Mouse (Mus musculus): ENCODE results near the gene Snx29.
"Not testable (repeated sequence)": the region's sequence is repeated elsewhere in the genome, so short reads cannot be mapped to it uniquely, and the experiment has no call there.

The Snx29 gene

GRCm38 (mm10) chr16:11495923-11496616 lies 173.4 kb downstream of the Snx29 start:
- DNase-seq (ENCODE audit: low spot score) = no peak

GRCm38 (mm10) chr16:11496721-11497120 lies 174.0 kb downstream of the Snx29 start:
- DNase-seq (ENCODE audit: low spot score) = no peak

DNA sequence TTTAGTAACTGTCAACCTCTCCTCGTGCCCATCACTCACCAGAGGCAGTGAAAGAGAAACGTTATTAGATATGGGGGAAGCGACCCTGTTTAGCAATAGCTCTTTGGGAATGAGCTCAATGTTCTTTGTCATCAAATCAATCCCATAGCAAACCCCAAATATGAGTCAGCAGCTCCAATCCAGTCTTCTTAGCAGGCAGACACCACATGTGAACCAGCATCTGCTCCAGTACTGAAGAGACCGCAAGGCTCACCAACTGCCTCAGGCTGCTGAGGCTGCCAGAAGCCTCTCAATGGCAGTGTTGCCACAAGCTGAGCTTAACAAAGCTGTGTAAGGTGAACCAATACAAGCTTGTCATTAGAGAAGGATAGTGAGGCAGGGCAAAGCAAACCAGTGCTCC lies 177.4 kb downstream of the Snx29 start:
- DNase-seq (ENCODE audit: low spot score) = no peak

- no peak for DNase-seq (ENCODE audit: low spot score)
Observed at GRCm38 (mm10) chr16:11501138-11501537, 178.4 kb downstream of the Snx29 start.

DNA sequence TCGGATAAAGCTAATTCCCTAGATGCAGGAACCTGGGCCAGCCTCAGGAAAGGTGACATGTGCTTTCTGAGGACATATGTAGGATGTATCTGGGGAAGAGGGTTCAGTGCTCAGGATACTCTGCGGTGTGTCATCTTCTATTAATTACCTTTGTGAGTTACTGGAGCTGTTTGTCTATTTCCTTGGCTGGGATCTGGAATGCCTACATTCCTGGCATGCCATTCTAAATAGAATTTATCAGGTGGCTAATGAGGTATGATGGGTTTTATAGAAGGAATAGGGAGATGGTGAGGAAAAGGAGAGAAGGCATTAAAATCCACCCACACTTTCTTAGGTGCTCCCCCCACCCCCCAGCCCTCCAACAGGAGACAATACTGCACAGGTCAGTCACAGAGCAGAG lies 178.9 kb downstream of the Snx29 start:
- DNase-seq (ENCODE audit: low spot score) = no peak

DNA sequence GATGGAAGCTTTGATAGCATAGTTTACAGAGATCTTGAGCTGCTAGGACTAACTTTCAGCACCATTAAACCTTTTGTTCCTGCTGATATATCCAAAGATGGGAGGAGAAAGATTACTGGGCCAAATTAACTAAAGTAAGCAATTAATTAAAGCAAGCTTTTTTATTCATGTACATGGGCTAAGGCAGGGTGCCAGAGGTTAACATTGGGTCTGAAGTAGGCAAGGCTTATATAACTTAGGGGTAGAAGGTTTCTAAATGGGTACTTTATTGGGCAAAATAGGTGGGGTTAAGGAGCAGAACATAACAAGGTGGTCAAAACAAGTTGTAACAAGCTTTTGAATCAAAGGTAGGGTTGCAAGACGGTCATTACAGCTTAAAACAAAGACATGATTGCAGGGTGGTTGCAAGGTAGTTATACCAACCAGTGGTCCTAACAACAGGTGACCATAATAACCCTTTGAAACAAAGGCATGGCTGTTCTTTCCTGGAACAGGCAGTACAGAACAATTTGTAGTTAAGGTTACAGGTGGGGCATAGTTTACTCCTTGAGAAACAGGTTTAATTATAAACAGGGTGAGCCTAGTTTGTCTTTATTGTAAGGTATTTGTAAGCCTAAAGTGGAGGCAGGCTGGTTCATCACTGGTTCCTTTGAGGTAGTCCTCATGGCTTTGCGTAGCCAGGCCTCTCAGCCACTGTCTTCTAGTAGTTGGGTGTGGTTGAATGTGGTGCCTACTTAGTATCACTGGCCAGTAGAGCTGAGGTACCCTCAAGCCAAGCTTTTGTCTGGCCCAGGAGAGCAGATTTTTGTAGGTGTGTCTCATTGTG lies 182.2 kb downstream of the Snx29 start:
- DNase-seq (ENCODE audit: low spot score) = no peak

DNA sequence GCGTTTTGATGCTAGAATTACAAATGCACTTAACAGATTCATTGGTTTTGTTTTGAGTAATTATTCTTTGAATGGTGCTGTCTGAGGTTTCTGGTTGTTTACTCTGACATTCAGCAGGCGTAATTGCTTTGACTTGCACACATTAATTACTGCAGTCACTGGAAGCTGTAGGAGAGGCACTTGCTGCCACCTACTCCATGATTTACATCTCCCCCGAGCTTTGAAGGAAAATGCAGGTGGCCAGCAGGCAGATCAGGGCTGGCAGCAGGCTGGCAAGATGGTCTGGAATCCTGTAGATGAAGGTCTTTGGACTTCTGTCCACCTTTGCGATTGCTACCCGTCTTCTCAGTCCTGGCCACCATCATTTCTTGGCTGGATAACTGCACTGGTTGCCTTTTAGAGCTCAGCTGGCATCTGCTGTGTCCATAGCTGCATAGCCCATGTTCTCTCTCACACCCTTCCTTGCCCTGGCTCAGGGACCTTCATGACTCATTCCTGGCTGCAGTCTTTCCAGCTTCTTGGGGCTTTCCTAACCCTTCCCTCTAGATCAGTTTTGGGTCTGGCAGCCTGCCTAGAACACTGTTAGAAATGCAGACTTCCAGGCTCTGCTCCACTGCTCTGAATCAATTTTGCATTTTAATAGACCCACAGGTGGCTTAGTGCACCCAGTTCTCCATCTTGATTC lies 182.9 kb downstream of the Snx29 start:
- no peak for DNase-seq (ENCODE audit: low spot score)

DNA sequence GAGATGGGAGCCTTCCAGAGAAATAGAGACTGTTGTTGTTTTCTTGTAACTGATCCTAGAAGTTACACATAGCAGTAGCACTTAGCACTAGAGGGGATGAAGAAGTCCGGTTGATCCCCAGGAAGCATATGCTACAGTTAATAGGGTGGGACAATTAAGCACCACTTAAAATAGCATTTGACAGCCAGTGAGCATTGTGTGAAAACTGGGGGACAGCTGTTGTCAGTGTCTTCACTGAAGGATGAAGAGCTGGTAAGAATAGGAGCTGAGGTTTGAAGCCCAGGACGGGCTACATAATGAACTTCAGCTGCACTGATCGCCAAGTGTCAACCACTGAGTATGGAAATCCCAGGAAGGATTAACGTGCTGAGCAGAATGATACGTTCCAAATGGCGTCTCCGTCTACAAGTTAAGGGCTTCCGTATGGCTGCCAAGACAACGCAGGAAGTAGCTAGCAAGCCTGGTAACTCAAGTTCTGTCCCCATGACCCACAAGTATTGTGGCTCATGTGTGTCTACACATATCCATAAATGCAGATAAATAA lies 184.6 kb downstream of the Snx29 start:
- no peak for DNase-seq (ENCODE audit: low spot score)

- no peak for DNase-seq (ENCODE audit: low spot score)
Observed at GRCm38 (mm10) chr16:11508341-11508740, 185.6 kb downstream of the Snx29 start.

DNA sequence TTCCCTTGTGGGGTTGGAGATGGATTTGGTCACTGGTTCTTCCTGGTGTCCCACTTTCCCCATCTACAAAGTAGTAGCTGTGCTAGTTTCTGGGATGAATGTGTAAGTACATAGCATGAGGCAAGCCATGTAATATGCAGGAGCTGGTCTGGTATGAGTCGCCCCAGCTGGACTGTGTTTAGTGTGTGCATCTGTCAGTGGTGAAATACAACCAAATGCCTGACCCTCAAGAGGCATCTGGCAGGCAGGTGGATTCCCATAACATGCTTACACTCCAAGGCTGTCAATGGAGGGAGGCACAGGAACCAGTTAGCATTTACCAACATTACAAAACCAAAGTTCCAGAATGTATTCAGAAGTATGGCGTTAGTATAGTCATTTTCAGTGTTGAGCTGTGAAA lies 187.7 kb downstream of the Snx29 start:
- no peak for DNase-seq (ENCODE audit: low spot score)

DNA sequence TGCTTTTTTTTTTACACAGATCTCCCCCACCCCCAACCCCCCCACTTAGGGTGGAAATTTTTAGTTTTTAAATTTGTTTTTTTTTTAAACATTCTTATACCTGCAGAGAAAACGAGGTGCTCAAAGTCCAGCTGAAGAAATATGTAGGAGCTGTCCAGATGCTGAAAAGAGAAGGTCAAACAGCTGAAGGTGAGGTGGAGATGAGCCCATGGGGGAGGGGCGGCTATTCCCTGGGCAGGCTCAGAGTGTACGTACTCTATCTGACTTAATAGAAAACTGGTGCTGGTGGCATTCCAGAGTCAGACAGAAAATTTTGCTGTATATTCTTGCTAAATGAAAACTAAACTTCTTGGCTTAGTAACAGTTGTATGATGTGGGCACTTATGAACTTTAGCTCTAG lies 188.1 kb downstream of the Snx29 start:
- no peak for DNase-seq (ENCODE audit: low spot score)

DNA sequence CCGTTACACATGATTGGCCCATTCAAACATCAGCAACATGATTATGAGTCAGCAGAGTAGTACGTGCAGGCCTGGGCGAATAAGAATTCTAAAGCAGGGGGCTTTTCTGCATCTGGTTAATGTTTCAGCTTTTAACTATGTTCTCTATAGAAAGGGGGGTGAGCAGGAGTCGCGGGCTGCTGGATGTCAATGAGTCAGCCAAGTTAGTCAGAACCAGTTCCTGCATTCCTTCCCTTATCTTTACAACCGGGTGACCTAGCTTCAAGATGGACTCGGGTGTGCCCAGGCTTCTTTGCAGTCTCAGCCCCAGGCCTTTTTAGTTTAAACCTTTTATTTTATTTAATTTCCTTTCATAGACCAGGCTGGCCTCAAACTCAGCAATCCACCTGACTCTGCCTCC lies 189.0 kb downstream of the Snx29 start:
- not testable (repeated sequence) for DNase-seq (ENCODE audit: low spot score)

DNA sequence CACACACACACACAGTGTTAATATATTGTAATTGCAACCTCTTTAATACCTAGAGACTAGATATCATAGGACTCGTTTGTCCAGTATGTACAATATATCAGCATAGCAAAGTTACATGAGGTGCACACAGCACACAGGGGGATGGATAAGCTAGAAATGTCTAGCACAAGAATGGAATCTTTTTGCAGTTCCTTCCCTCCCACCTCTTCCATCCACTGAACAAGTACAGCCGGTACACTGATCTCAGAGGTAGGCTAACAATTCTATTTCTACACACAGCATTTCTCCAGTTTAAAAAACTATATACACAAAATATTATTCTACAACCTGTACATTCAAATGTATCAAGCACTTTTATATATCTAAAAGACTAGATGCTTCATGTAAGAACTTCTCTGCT lies 194.0 kb downstream of the Snx29 start:
- DNase-seq (ENCODE audit: low spot score) = no peak

DNA sequence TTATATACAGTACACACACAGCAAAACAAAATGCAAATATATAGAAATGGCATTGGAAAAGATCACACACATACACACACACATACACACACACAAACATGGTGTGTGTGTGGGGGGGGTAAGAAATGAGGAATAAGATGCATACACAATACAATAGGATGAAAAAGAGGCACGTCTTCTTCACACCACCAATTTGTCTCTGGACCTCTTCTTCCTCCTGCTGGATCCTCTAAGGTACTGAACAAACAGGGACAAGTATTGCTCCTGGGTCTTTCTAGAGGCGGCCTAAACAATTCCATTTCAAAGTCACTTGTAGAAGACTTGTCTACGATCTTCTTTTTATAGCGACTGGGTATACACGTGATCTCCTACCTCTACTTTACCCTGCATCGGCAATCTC lies 194.7 kb downstream of the Snx29 start:
- DNase-seq (ENCODE audit: low spot score) = no peak

DNA sequence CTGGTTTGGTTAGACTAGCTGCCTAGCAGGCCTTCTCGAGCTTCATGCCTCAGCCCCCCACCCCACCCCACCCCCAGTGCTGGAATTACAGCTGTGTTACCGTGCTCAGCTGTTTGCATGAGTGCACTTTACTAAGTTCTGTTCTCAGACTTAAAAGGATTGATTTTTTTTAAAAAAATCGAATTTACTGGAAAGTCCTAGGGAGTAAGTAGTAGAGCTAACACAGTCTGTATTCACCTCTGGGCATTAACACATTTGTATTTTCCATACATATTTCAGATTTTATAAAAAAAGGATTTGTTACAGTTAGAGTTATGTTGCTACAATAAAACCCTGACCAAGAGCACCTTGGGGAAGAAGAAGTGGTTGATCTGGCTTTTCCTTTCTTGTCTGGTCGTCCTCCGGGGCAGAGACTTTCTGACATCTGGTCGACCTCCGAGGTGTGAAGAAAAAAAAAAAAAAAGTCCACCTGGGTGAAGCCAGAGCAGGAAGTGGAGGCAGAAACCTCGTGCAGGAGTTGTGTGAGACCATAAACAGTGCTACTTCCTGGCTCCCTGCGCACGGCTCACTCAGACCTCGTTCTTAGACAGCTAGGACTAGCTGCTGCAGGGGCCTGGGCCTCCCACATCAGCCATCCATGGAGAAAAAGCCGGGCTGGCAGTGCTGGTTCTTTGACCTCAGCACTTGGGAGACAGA lies 196.2 kb downstream of the Snx29 start:
- peak; percentile 87 for DNase-seq (ENCODE audit: low spot score)

GRCm38 (mm10) chr16:11526104-11526786 lies 203.5 kb downstream of the Snx29 start:
- DNase-seq (ENCODE audit: low spot score) = no peak

- DNase-seq (ENCODE audit: low spot score) = no peak
Observed at GRCm38 (mm10) chr16:11526996-11527395, 204.3 kb downstream of the Snx29 start.

GRCm38 (mm10) chr16:11530466-11531194 lies 207.9 kb downstream of the Snx29 start:
- no peak for DNase-seq (ENCODE audit: low spot score)

DNA sequence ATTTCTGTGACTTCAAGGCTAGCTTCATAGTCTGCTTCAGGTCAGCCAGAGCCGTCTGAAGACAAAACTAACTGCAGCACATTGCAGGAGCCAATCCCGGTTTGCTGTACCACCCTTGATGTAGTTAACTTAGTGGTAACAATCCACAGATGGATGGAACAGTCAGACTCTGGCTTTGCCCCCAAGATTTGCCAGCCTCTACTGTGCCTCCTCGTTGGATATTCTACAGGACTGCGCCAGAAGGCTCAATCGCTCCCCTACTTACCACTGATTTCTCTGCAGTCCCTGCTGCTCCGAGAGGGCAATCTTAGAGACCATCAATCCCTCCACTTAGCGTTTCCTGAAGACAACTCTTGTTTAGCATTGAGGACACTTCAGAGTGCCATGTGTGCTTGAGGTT lies 208.7 kb downstream of the Snx29 start:
- no peak for DNase-seq (ENCODE audit: low spot score)

DNA sequence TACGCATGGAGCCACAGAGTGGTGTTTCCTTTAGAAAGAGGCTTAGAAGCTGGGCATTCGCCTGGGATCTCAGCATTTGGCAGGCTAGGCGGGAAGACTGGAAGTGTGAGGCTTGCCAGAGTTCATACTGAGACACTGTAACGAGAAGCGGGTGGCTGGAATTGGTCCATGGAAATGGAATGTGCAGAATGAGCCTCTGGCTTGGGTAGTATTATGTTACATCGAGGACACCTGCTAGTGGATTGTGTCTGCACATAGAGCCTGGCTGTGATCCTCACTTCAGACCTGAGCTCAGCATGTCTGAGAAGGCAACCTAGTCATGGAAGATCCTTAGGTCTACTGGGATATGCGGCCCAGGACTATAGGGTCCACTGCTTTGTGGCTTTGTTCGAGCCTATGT lies 209.9 kb downstream of the Snx29 start:
- peak; percentile 29 for DNase-seq (ENCODE audit: low spot score)

GRCm38 (mm10) chr16:11533441-11533840 lies 210.7 kb downstream of the Snx29 start:
- no peak for DNase-seq (ENCODE audit: low spot score)
